Mouse (Mus musculus) natural killer cell, adult 2 months (primary cell): ENCODE measurements at regions not wholly inside any gene's neighbourhood (a gene's known extent, or its start where the extent isn't known, plus 50 kb on each side); places are given as distances from the start of the nearest gene placed in this dataset.

Experiments used
- DNase-seq, 2 experiments: peaks; one replicate each; pipeline ENCODE4 v3.0.0; 2022; ENCODE audit warnings: low spot score in 2 of 2

- peak; percentile 28 to 61 for DNase-seq
These were observed 157.5 kb upstream of the Rpl34 start for GRCm38 (mm10) chr3:130887540-130888312.

GRCm38 (mm10) chr3:130885974-130886373 is 155.8 kb upstream of the Rpl34 start:
- no peak for DNase-seq

GRCm38 (mm10) chr3:130884393-130884792 is 154.2 kb upstream of the Rpl34 start:
- DNase-seq: no peak

GRCm38 (mm10) chr3:130883928-130884327 is 153.7 kb upstream of the Rpl34 start:
- no peak for DNase-seq

GRCm38 (mm10) chr3:130883319-130883718 is 153.1 kb upstream of the Rpl34 start:
- DNase-seq: no peak

GRCm38 (mm10) chr3:130880482-130880881 is 150.3 kb upstream of the Rpl34 start:
- DNase-seq: no peak

- DNase-seq: no peak
These were observed 149.3 kb upstream of the Rpl34 start for GRCm38 (mm10) chr3:130879463-130879862.

GRCm38 (mm10) chr3:130878834-130879233 is 148.6 kb upstream of the Rpl34 start:
- no peak for DNase-seq

GRCm38 (mm10) chr3:130877981-130878380 is 147.8 kb upstream of the Rpl34 start:
- DNase-seq: no peak

GRCm38 (mm10) chr3:130873745-130874144 is 143.5 kb upstream of the Rpl34 start:
- DNase-seq: peak in 1 of 2 experiments; percentile 11

GRCm38 (mm10) chr3:130866952-130867632 is 136.9 kb upstream of the Rpl34 start:
- DNase-seq: no peak

GRCm38 (mm10) chr3:130864783-130865182 is 134.6 kb upstream of the Rpl34 start:
- no peak for DNase-seq

GRCm38 (mm10) chr3:130863376-130863775 is 133.2 kb upstream of the Rpl34 start:
- DNase-seq: no peak

GRCm38 (mm10) chr3:130860315-130860714 is 130.1 kb upstream of the Rpl34 start:
- DNase-seq: no peak

- no peak for DNase-seq
These were observed 123.7 kb upstream of the Rpl34 start for GRCm38 (mm10) chr3:130853866-130854265.

- DNase-seq: no peak
These were observed 120.6 kb upstream of the Rpl34 start for GRCm38 (mm10) chr3:130850766-130851308.

GRCm38 (mm10) chr3:130841755-130842154 is 111.6 kb upstream of the Rpl34 start:
- DNase-seq: no peak

GRCm38 (mm10) chr3:130839924-130840440 is 109.8 kb upstream of the Rpl34 start:
- DNase-seq: no peak

- no peak for DNase-seq
These were observed 108.6 kb upstream of the Rpl34 start for GRCm38 (mm10) chr3:130838626-130839422.

GRCm38 (mm10) chr3:130833722-130834121 is 103.5 kb upstream of the Rpl34 start:
- DNase-seq: no peak

GRCm38 (mm10) chr3:130833082-130833481 is 102.9 kb upstream of the Rpl34 start:
- DNase-seq: no peak

- no peak for DNase-seq
These were observed 101.6 kb upstream of the Rpl34 start for GRCm38 (mm10) chr3:130831788-130832187.
